ENCODE assay signal across 8 mouse cellular contexts in genomic region chr4:99161457-99161971, GRCm38 (mm10). TPM values are rescaled to one million over a fixed set of nuclear protein-coding genes. Genes with fewer than 3 reads are reported as not detected.
DNase-seq lines count a peak whose midpoint lies in the region; ATAC-seq and TF ChIP-seq lines count a peak whose summit lies in the region.

No protein-coding gene starts in this region.

- CTCF ChIA-PET in Patski (lab: Charles Lee): interaction anchor here (1.0 kb wide), 1 partner anchor 29 kb away, joined by 3 read pairs; no protein-coding TSS in a partner anchor

- H3K27me3 ChIP-seq in liver, adult 2 months (ENCODE audit: control insufficient read depth, insufficient read depth, low read length): no peaks in the 10 kb centered on the region; the same call in 1 of the 2 replicates
- no peaks in the 10 kb centered on the region for H3K27me3 ChIP-seq in Patski
- H3K27me3 ChIP-seq in embryonic facial prominence, embryonic 13.5 days: no peaks in the 10 kb centered on the region
- H3K27me3 ChIP-seq in intestine, embryonic 16.5 days (replicated peaks; ENCODE audit: control insufficient read depth, insufficient read depth, low read length): no peaks in the 10 kb centered on the region

- peak; percentile 55 for ATAC-seq in Patski
- no peak for ATAC-seq in embryonic facial prominence, embryonic 13.5 days (ENCODE audit: insufficient number of reproducible peaks, insufficient read depth, low FRiP score, low TSS enrichment, low read depth)
- ATAC-seq in intestine, embryonic 16.5 days: no peak
- ATAC-seq in megakaryocyte, adult 5-6 weeks (ENCODE audit: poor library complexity, severe bottlenecking): no peak
- ATAC-seq in granulocyte monocyte progenitor cell, adult 5-6 weeks (replicated peaks; ENCODE audit: poor library complexity, severe bottlenecking): no peak

- no peak for TF ChIP-seq POLR2A in liver, adult 2 months (IDR thresholded peaks at IDR 0.05; ENCODE audit: extremely low read depth, insufficient read depth, low read length)

- 0 out of 2 replicates have a peak overlapping the region, but pooled peaks have one; percentile 16 for H3K27ac ChIP-seq in liver, adult 2 months (replicated peaks; ENCODE audit: insufficient read depth, low read depth, low read length)
- H3K27ac ChIP-seq in embryonic facial prominence, embryonic 13.5 days: peak overlapping the region; percentile 68
- peak overlapping the region; percentile 37; the same call in 1 of the 2 replicates for H3K27ac ChIP-seq in intestine, embryonic 16.5 days (ENCODE audit: low read length)

- 64% methylated on average over 6 of the region's 6 CpGs for WGBS in liver, adult 2 months
- WGBS in embryonic facial prominence, embryonic 13.5 days: 12% methylated on average over 6 of the region's 6 CpGs
- WGBS in intestine, embryonic 16.5 days: 26% methylated on average over 6 of the region's 6 CpGs

- no peak overlapping the region for H3K9ac ChIP-seq in liver, adult 2 months (ENCODE audit: low read depth, low read length)
- H3K9ac ChIP-seq in embryonic facial prominence, embryonic 13.5 days: 0 out of 2 replicates have a peak overlapping the region, but pooled peaks have one; percentile 2
- no peak overlapping the region for H3K9ac ChIP-seq in intestine, embryonic 16.5 days (ENCODE audit: low read depth, low read length)

- H3K36me3 ChIP-seq in liver, adult 2 months (ENCODE audit: control insufficient read depth, insufficient read depth, low read length): no peaks in the 10 kb centered on the region
- H3K36me3 ChIP-seq in embryonic facial prominence, embryonic 13.5 days: no peaks in the 10 kb centered on the region
- no peaks in the 10 kb centered on the region for H3K36me3 ChIP-seq in intestine, embryonic 16.5 days (ENCODE audit: control insufficient read depth, insufficient read depth, low read length)

- H3K4me3 ChIP-seq in liver, adult 2 months (ENCODE audit: insufficient read depth, low read depth, low read length): no peak overlapping the region
- no peak overlapping the region for H3K4me3 ChIP-seq in embryonic facial prominence, embryonic 13.5 days
- H3K4me3 ChIP-seq in intestine, embryonic 16.5 days (ENCODE audit: low read length): no peak overlapping the region

- H3K4me1 ChIP-seq in liver, adult 2 months (ENCODE audit: control insufficient read depth, insufficient read depth, low read length): no peaks in the 10 kb centered on the region
- H3K4me1 ChIP-seq in embryonic facial prominence, embryonic 13.5 days: peaks cover 32% of the 10 kb centered on the region
- H3K4me1 ChIP-seq in intestine, embryonic 16.5 days (ENCODE audit: control insufficient read depth, insufficient read depth, low read length): peaks cover 4% of the 10 kb centered on the region; the same call in 1 of the 2 replicates

- DNase-seq in liver, adult 2 months (ENCODE audit: extremely low read depth, low read depth, low spot score): no peak
- DNase-seq in liver (no peak), Patski (ENCODE audit: low read depth, low spot score) (peak; percentile 85)
- no peak for DNase-seq in cerebellum, postnatal 4 days (ENCODE audit: low spot score in 2 of 2)

- in situ Hi-C loops in Patski (cut with MboI; ENCODE audit: low pct_unique_long_range_greater_than_20kb): no loop called here

- H3K79me2 ChIP-seq in liver, adult 2 months (ENCODE audit: control insufficient read depth, insufficient read depth, low read length): no peaks in the 10 kb centered on the region

- POLR2A ChIA-PET in Patski (lab: Charles Lee): interaction anchor here (0.6 kb wide), 1 partner anchor 1766 kb away, joined by 3 read pairs; no protein-coding TSS in a partner anchor

- H3K9me3 ChIP-seq in embryonic facial prominence, embryonic 13.5 days: no peaks in the 10 kb centered on the region
- H3K9me3 ChIP-seq in intestine, embryonic 16.5 days (ENCODE audit: control insufficient read depth, low read length): no peaks in the 10 kb centered on the region

- H3K4me2 ChIP-seq in embryonic facial prominence, embryonic 13.5 days: peak overlapping the region; percentile 16; the same call in 1 of the 2 replicates
- H3K4me2 ChIP-seq in intestine, embryonic 16.5 days (ENCODE audit: low read depth, low read length): no peak overlapping the region

- TF ChIP-seq CTCF in liver, adult 2 months (IDR thresholded peaks at IDR 0.05; ENCODE audit: low read depth, low read length): no peak
- no peak for TF ChIP-seq CTCF in Patski (IDR thresholded peaks at IDR 0.05)

RNA-seq across cellular contexts. Expression of gene Atg4c, which starts 32.2 kb away (rescaled TPM):
- 8.5 and 9.4 TPM in 2 replicates for total RNA-seq in liver, adult 2 months (2014; rRNA removed)
- 3.7 and 4.3 TPM in 2 replicates for polyA plus RNA-seq in liver, adult 2 months (2012; rRNA removed)
- 10.9 TPM for polyA plus RNA-seq in Patski (2021)
- polyA plus RNA-seq in embryonic facial prominence, embryonic 13.5 days (2015; fragmentation: Nextera tagmentation; extraction: Ambion mirVana): 16.9 and 22.0 TPM in 2 replicates
- polyA plus RNA-seq in intestine, embryonic 16.5 days (2015; fragmentation: Nextera tagmentation; extraction: Ambion mirVana): 15.0 and 15.7 TPM in 2 replicates
- 42.2 and 54.4 TPM in 2 replicates for total RNA-seq in megakaryocyte, adult 5-6 weeks (2015)
- 16.2 and 20.2 TPM in 2 replicates for total RNA-seq in megakaryocyte, adult 5-6 weeks (2017)
- 8.8 and 14.7 TPM in 2 replicates for total RNA-seq in granulocyte monocyte progenitor cell, adult 5-6 weeks (2014; fragmentation: Nextera tagmentation)
- total RNA-seq in granulocyte monocyte progenitor cell, adult 5-6 weeks (2017): 7.4 and 15.0 TPM in 2 replicates

RNA-seq across cellular contexts. Expression of gene Dock7, which starts 40.8 kb away (rescaled TPM):
- 25.7 and 29.5 TPM in 2 replicates for total RNA-seq in liver, adult 2 months (2014; rRNA removed)
- polyA plus RNA-seq in liver, adult 2 months (2012; rRNA removed): 6.7 and 6.8 TPM in 2 replicates
- 75.4 TPM for polyA plus RNA-seq in Patski (2021)
- polyA plus RNA-seq in embryonic facial prominence, embryonic 13.5 days (2015; fragmentation: Nextera tagmentation; extraction: Ambion mirVana): 67.4 and 77.1 TPM in 2 replicates
- polyA plus RNA-seq in intestine, embryonic 16.5 days (2015; fragmentation: Nextera tagmentation; extraction: Ambion mirVana): 32.8 and 34.9 TPM in 2 replicates
- 19.6 and 23.3 TPM in 2 replicates for total RNA-seq in megakaryocyte, adult 5-6 weeks (2015)
- 13.1 and 42.4 TPM in 2 replicates for total RNA-seq in megakaryocyte, adult 5-6 weeks (2017)
- total RNA-seq in granulocyte monocyte progenitor cell, adult 5-6 weeks (2014; fragmentation: Nextera tagmentation): 15.6 and 35.3 TPM in 2 replicates
- total RNA-seq in granulocyte monocyte progenitor cell, adult 5-6 weeks (2017): 18.4 and 26.2 TPM in 2 replicates

Comparison
In these comparisons a context has a peak if more than half of its experiments do, and no peak if none do; other contexts are left out.
1. H3K27ac ChIP-seq: peak in every context shown above with its lines; median percentile 68 in embryonic facial prominence, embryonic 13.5 days; 37 in intestine, embryonic 16.5 days; 16 in liver, adult 2 months.